Mouse (Mus musculus) limb, embryonic 11.5 days (tissue): ENCODE measurements around the gene Zic4. TPM values are rescaled to one million over a fixed set of nuclear protein-coding genes. Genes with fewer than 3 reads are reported as not detected.

Experiments
- ATAC-seq: fragments of 200-750 bp; cut with Nextera tagmentation; 2 replicates; pipeline ENCODE4 v1.8.0; 2017; ENCODE audit warnings: low read depth; ENCODE audit not compliant: insufficient number of reproducible peaks, low FRiP score, low TSS enrichment
- DNase-seq: peaks from one replicate; pipeline ENCODE4 v3.0.0-alpha.2; 2015; ENCODE audit warnings: low spot score
- H3K27ac ChIP-seq: fragments of 300-500 bp; sonication (generic); replicated peaks from 2 replicates; pipeline ENCODE4 v1.5.1; 2014; ENCODE audit warnings: low read depth, mild to moderate bottlenecking, low read length
- H3K27me3 ChIP-seq: fragments of 300-500 bp; sonication (generic); 2 replicates; pipeline ENCODE4 v1.6.1; 2014; ENCODE audit warnings: mild to moderate bottlenecking, low read length, mixed read lengths; ENCODE audit not compliant: control insufficient read depth, insufficient read depth
- H3K36me3 ChIP-seq: fragments of 300-500 bp; sonication (generic); 2 replicates; pipeline ENCODE4 v1.6.1; 2014; ENCODE audit warnings: mild to moderate bottlenecking, low read length, moderate library complexity, mixed read lengths; ENCODE audit not compliant: control insufficient read depth, insufficient read depth
- H3K4me1 ChIP-seq: fragments of 300-500 bp; sonication (generic); 2 replicates; pipeline ENCODE4 v1.6.1; 2014; ENCODE audit warnings: low read length, mixed read lengths; ENCODE audit not compliant: control insufficient read depth, insufficient read depth
- H3K4me2 ChIP-seq: fragments of 300-500 bp; sonication (generic); 2 replicates; pipeline ENCODE4 v1.6.1; 2014; ENCODE audit warnings: low read depth, mild to moderate bottlenecking, moderate library complexity; ENCODE audit not compliant: severe bottlenecking
- H3K4me3 ChIP-seq: fragments of 300-500 bp; sonication (generic); 2 replicates; pipeline ENCODE4 v1.5.1; 2014; ENCODE audit warnings: low read depth, low read length
- H3K9ac ChIP-seq: fragments of 300-500 bp; sonication (generic); 2 replicates; pipeline ENCODE4 v1.6.1; 2014; ENCODE audit warnings: mild to moderate bottlenecking, low read length
- H3K9me3 ChIP-seq: fragments of 300-500 bp; sonication (generic); 2 replicates; pipeline ENCODE4 v1.6.1; 2016; ENCODE audit warnings: low read length; ENCODE audit not compliant: control insufficient read depth
- WGBS: fragments of 180-500 bp; shearing (Covaris S2); extraction: QIAGEN DNeasy Blood & Tissue Kit; methylation state at CpG from one replicate; pipeline ENCODE4 v1.1.7; 2014; 5-methylcytosine and 5-hydroxymethylcytosine counted together
- polyA plus RNA-seq: library from polyadenylated mRNA; unstranded; fragments of >200 nt; fragmentation: Nextera tagmentation; extraction: Ambion mirVana; gene quantifications from 2 replicates; pipeline ENCODE4 v1.2.1, GENCODE M21; 2014

Zic4 gene
- polyA plus RNA-seq, 1 experiment from 2014 or later, result 0.37 TPM

DNA sequence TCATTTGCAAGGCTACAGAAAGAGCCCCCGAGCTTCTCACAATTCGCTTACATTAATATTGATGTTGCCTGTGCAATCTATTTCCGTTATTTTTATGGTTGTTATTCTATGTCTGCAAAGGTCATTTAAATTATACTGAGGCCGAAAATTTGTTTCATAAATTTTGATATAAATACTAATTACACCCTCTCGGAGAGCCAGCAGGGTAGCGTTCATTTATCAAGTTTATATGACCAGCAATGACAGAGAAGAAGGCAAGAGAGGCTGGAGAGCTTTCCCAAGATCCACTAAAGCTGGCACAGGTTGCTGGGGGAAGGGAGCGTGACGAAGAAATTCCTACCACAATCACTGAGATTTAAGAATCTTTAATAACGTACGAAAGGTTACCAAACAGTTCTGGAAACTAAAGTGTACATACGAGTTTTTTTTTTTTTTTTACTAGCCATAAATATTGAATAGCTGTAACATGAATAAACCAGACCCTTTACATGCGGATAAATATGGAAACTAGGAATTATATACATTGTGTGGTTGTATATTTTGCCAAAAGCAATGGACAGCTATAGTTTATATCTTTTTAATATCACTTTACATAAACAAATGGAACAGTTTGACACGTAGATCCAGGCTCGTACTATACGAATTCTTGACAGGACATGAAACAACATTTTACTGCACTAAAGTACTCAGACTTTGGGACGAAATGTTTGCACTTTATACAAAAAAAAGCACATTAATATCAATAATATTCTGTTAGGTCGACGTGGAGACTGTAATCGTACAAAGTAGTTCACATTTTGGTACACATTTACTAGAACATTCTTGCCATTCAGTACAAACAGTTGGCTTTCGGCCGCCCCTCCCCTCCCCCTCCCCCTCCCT lies 1.8 kb upstream of the Zic4 start:
- Histone ChIP-seq H3K9ac (no peak overlapping the region), H3K36me3 (no peaks in the 10 kb centered on the region), H3K27me3 (peaks cover 80% of the 10 kb centered on the region), H3K9me3 (no peaks in the 10 kb centered on the region), H3K4me1 (no peaks in the 10 kb centered on the region), H3K27ac (no peak overlapping the region), H3K4me2 (no peak overlapping the region), H3K4me3 (no peak overlapping the region)
- DNase-seq, result peak; percentile 27
- WGBS, result 3% methylated on average over 21 of the region's 21 CpGs
- ATAC-seq, result no peak

- peak; percentile 23; the same call in 1 of the 2 replicates for ATAC-seq
- peak overlapping the region; percentile 24; the same call in 1 of the 2 replicates for H3K4me2 ChIP-seq
Measured at GRCm38 (mm10) chr9:91361033-91361855, 969 bp upstream of the Zic4 start.

GRCm38 (mm10) chr9:91363011-91363730 lies 958 bp downstream of the Zic4 start:
- H3K4me2 ChIP-seq, result no peak overlapping the region
- H3K36me3 ChIP-seq, result no peaks in the 10 kb centered on the region
- H3K4me3 ChIP-seq, result no peak overlapping the region
- no peaks in the 10 kb centered on the region for H3K4me1 ChIP-seq
- no peak overlapping the region for H3K9ac ChIP-seq
- DNase-seq, result peak; percentile 42
- H3K9me3 ChIP-seq, result no peaks in the 10 kb centered on the region
- no peak overlapping the region for H3K27ac ChIP-seq
- ATAC-seq, result no peak
- 2% methylated on average over 14 of the region's 14 CpGs for WGBS
- peaks cover 80% of the 10 kb centered on the region for H3K27me3 ChIP-seq

More at GRCm38 (mm10) chr9:91361033-91361855, 969 bp upstream of the Zic4 start:
- Histone ChIP-seq H3K36me3 (no peaks in the 10 kb centered on the region), H3K4me1 (no peaks in the 10 kb centered on the region), H3K4me3 (peak overlapping the region; percentile 1; the same call in 1 of the 2 replicates), H3K27me3 (peaks cover 80% of the 10 kb centered on the region), H3K27ac (no peak overlapping the region), H3K9me3 (no peaks in the 10 kb centered on the region), H3K9ac (no peak overlapping the region)
- under 1% methylated on average over 35 of the region's 35 CpGs for WGBS
- DNase-seq, result peak; percentile 61

DNA sequence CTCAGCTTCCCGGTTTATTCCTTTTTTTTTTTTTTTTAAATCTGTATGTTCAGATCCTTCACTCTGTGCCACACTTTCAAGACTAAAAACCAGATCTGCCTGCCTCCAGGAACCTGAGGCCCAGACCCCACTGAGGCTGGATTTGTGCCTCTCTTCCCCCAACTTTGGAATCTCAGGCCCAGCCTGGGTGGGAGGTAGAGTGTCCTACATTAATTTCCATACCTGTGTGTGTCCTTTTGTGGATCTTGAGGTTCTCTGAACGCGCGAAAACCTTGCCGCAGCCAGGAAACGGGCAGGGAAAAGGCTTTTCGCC lies 1.6 kb downstream of the Zic4 start:
- Histone ChIP-seq H3K4me2 (no peak overlapping the region), H3K27ac (no peak overlapping the region), H3K36me3 (no peaks in the 10 kb centered on the region), H3K27me3 (peaks cover 85% of the 10 kb centered on the region), H3K9me3 (no peaks in the 10 kb centered on the region), H3K4me1 (no peaks in the 10 kb centered on the region), H3K9ac (no peak overlapping the region), H3K4me3 (no peak overlapping the region)
- ATAC-seq (no peak), DNase-seq (no peak)
- 1% methylated on average over 7 of the region's 7 CpGs for WGBS

GRCm38 (mm10) chr9:91364127-91364970 lies 2.1 kb downstream of the Zic4 start:
- H3K4me3 ChIP-seq, result peak overlapping the region; percentile 16
- under 1% methylated on average over 77 of the region's 77 CpGs for WGBS
- no peaks in the 10 kb centered on the region for H3K36me3 ChIP-seq
- no peak overlapping the region for H3K27ac ChIP-seq
- ATAC-seq (0 out of 2 replicates have a peak, but pooled peaks have one; percentile 13), DNase-seq (peak; percentile 72)
- no peak overlapping the region for H3K9ac ChIP-seq
- peaks cover 87% of the 10 kb centered on the region for H3K27me3 ChIP-seq
- H3K4me1 ChIP-seq, result no peaks in the 10 kb centered on the region
- peak overlapping the region; percentile 12; the same call in 1 of the 2 replicates for H3K4me2 ChIP-seq
- H3K9me3 ChIP-seq, result no peaks in the 10 kb centered on the region

DNA sequence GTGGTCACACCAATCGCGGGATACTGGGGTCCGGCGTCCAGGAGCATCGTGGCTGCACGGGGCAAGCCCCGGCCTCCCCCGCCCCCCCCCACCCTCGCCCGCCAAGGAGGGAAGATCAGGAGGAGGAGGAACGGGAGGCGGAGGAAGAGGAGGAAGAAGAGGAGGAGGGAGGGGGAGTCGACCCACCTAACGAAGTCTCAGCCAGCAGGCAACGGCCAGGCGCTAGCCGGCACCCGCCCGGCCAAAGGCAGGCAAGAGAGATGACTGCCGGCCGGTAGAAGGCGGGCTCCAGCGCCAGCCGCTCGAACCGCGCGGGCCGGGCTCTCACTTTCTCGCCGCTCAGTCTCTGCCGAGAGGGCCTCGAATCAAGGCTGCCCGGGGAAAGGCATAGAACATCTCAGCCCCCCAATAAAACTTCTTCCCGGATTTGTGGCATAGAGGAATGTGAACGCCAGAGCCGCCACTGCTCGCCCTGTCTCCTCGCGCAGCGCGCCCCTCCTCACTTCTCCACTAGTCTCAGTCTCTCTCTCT lies 2.8 kb downstream of the Zic4 start:
- peak overlapping the region; percentile 16 for H3K4me3 ChIP-seq
- no peak for DNase-seq
- H3K27ac ChIP-seq, result no peak overlapping the region
- no peak overlapping the region for H3K9ac ChIP-seq
- H3K36me3 ChIP-seq, result no peaks in the 10 kb centered on the region
- no peaks in the 10 kb centered on the region for H3K4me1 ChIP-seq
- ATAC-seq, result 0 out of 2 replicates have a peak, but pooled peaks have one; percentile 44
- peaks cover 90% of the 10 kb centered on the region for H3K27me3 ChIP-seq
- WGBS, result under 1% methylated on average over 29 of the region's 42 CpGs
- no peaks in the 10 kb centered on the region for H3K9me3 ChIP-seq
- no peak overlapping the region; the same call in 1 of the 2 replicates for H3K4me2 ChIP-seq

DNA sequence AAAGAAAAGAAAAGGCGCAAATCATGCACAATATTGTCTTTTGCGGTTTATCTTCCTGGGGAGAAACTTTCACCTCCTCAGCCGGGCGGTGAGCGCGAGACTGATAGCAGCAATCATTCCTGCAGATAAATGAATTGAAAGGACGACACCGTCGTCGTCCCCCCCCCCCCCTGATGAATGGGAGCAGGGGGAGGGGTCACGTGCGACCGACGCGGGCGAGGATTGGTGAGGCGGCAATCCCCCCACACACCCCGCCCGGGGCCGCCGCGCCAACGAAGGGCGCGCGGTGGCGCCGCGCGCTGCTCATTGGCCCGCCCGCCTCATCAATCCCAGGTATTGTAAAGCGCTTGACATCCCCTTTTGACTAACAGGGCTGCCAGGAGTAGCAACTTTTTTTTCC lies 3.5 kb downstream of the Zic4 start, which contains the start of gene Zic1:
Gene Zic1, minus strand, starts transcription at position 147 of the 400 bp plus-strand sequence.
- H3K4me2 ChIP-seq, result peak within 1 kb of the TSS; percentile 12; the same call in 1 of the 2 replicates
- peaks cover 95% of the 10 kb centered on the region for H3K27me3 ChIP-seq
- H3K4me1 ChIP-seq, result no peaks in the 10 kb centered on the region
- peak within 1 kb of the TSS; percentile 16 for H3K4me3 ChIP-seq
- H3K9ac ChIP-seq, result no peak within 1 kb of the TSS
- DNase-seq (peak; percentile 43), ATAC-seq (no peak)
- WGBS, result under 1% methylated on average over 30 of the region's 33 CpGs
- no peaks in the 10 kb centered on the region for H3K36me3 ChIP-seq
- no peaks in the 10 kb centered on the region for H3K9me3 ChIP-seq
- no peak within 1 kb of the TSS for H3K27ac ChIP-seq
